Mouse (Mus musculus) neural tube, embryonic 15.5 days (tissue): ENCODE results near the gene Pcnx2. TPM values are rescaled to one million over a fixed set of nuclear protein-coding genes. Genes with fewer than 3 reads are reported as not detected.

Experiments used
- ATAC-seq: fragments of 200-750 bp; cut with Nextera tagmentation; 2 replicates; pipeline ENCODE4 v1.8.0; 2017; ENCODE audit warnings: mild to moderate bottlenecking, moderate TSS enrichment, moderate library complexity; ENCODE audit not compliant: low FRiP score
- H3K27ac ChIP-seq: fragments of 300-500 bp; sonication (generic); replicated peaks from 2 replicates; pipeline ENCODE4 v1.5.1; 2015; ENCODE audit warnings: mild to moderate bottlenecking, inconsistent platforms
- H3K27me3 ChIP-seq: fragments of 300-500 bp; sonication (generic); replicated peaks from 2 replicates; pipeline ENCODE4 v1.6.1; 2015; ENCODE audit warnings: inconsistent platforms
- H3K36me3 ChIP-seq: fragments of 300-500 bp; sonication (generic); 2 replicates; pipeline ENCODE4 v1.6.1; 2015; ENCODE audit warnings: inconsistent platforms
- H3K4me1 ChIP-seq: fragments of 300-500 bp; sonication (generic); 2 replicates; pipeline ENCODE4 v1.6.1; 2015; ENCODE audit warnings: inconsistent platforms
- H3K4me2 ChIP-seq: fragments of 300-500 bp; sonication (generic); 2 replicates; pipeline ENCODE4 v1.6.1; 2015; ENCODE audit warnings: inconsistent platforms, mild to moderate bottlenecking, moderate library complexity
- H3K4me3 ChIP-seq: fragments of 300-500 bp; sonication (generic); replicated peaks from 2 replicates; pipeline ENCODE4 v1.5.1; 2015; ENCODE audit warnings: mild to moderate bottlenecking, inconsistent platforms
- H3K9ac ChIP-seq: fragments of 300-500 bp; sonication (generic); replicated peaks from 2 replicates; pipeline ENCODE4 v1.6.1; 2015; ENCODE audit warnings: mild to moderate bottlenecking, inconsistent platforms
- H3K9me3 ChIP-seq: fragments of 300-500 bp; sonication (generic); replicated peaks from 2 replicates; pipeline ENCODE4 v1.6.1; 2016; ENCODE audit warnings: inconsistent platforms
- WGBS: fragments of 180-500 bp; shearing (Covaris S2); methylation state at CpG from one replicate; pipeline ENCODE4 v1.1.7; 2015; ENCODE audit warnings: mixed read lengths; 5-methylcytosine and 5-hydroxymethylcytosine counted together
- polyA plus RNA-seq: library from polyadenylated mRNA; unstranded; fragments of >200 nt; fragmentation: Nextera tagmentation; extraction: Ambion mirVana; gene quantifications from 2 replicates; pipeline ENCODE4 v1.2.1, GENCODE M21; 2015

Gene Pcnx2
- polyA plus RNA-seq, 1 experiment from 2014 or later = 4.8 TPM

DNA sequence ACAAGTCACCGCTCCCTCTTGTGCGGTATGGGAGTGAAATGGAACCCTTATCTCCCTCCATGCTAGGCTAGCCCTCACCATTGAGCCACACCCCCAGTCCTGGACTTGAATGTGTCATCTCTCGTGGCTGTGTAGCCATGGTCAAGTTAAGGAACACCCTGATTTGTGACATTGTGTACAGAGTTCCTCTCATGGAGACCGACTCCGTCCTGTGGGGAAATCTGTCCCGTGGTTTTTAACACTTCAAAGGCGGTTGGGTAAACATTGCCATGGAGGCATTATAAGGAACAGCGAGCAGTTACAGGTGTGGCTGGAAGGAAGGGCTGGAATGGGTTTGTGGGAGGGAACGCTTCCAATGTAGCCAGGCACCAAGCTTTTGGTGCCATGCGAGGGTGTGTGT is 18.9 kb upstream of the Pcnx2 start:
- no peak overlapping the region for H3K9ac ChIP-seq
- H3K36me3 ChIP-seq = no peaks in the 10 kb centered on the region
- ATAC-seq = no peak
- no peaks in the 10 kb centered on the region for H3K9me3 ChIP-seq
- WGBS = 48% methylated on average over 10 of the region's 10 CpGs
- 0 out of 2 replicates have a peak, but pooled peaks cover 3% of the 10 kb centered on the region for H3K4me1 ChIP-seq
- H3K27me3 ChIP-seq = peaks cover 16% of the 10 kb centered on the region
- H3K4me3 ChIP-seq = no peak overlapping the region
- H3K27ac ChIP-seq = no peak overlapping the region
- H3K4me2 ChIP-seq = no peak overlapping the region

DNA sequence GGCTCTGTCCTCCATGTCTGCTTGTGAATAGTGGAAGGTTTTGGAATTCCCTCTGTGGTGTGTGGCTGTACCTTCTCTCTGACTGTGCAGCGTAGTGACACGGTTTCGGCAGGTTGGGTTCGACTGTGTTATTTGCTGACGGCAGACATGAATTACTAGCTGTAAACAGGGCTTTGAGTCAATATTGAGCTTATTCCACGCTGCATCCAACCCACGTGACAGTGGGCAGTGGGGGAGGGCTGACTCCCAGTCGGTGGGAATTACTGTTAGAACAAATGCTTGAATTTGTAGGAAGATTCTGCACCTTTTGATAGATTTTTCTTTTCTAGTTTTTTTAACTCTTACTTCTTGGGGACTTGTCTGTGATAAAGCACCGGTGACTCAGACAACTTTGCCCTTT is 16.3 kb upstream of the Pcnx2 start:
- peaks cover 21% of the 10 kb centered on the region for H3K4me1 ChIP-seq
- no peaks in the 10 kb centered on the region for H3K9me3 ChIP-seq
- H3K27me3 ChIP-seq = peaks cover 42% of the 10 kb centered on the region
- WGBS = 69% methylated on average over 9 of the region's 9 CpGs
- ATAC-seq = no peak
- no peaks in the 10 kb centered on the region for H3K36me3 ChIP-seq
- no peak overlapping the region for H3K27ac ChIP-seq
- H3K4me3 ChIP-seq = no peak overlapping the region
- no peak overlapping the region for H3K4me2 ChIP-seq
- H3K9ac ChIP-seq = no peak overlapping the region

DNA sequence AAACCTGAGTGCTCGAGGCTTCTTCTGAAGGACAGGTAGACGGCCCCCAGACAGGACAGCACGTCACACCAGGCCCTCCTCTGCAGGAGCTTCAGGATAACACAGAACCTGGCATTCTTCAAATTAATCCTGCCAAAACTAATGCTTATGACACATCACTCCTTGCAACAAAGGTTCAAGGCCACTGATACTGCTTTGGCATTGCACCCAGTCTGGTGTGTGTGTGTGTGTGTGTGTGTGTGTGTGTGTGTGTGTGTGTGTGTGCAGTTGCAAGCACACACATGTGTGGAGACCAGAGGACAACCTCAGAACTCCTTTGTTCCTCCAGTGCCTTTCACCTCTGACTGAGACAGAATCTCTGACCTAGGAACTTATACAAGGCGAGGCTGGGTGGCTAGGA is 15.1 kb upstream of the Pcnx2 start:
- Histone ChIP-seq H3K4me1 (peaks cover 21% of the 10 kb centered on the region), H3K27me3 (peaks cover 54% of the 10 kb centered on the region), H3K9me3 (no peaks in the 10 kb centered on the region), H3K36me3 (no peaks in the 10 kb centered on the region), H3K9ac (no peak overlapping the region), H3K27ac (no peak overlapping the region), H3K4me2 (no peak overlapping the region), H3K4me3 (no peak overlapping the region)
- ATAC-seq = no peak
- WGBS = 86% methylated on average over 4 of the region's 4 CpGs

DNA sequence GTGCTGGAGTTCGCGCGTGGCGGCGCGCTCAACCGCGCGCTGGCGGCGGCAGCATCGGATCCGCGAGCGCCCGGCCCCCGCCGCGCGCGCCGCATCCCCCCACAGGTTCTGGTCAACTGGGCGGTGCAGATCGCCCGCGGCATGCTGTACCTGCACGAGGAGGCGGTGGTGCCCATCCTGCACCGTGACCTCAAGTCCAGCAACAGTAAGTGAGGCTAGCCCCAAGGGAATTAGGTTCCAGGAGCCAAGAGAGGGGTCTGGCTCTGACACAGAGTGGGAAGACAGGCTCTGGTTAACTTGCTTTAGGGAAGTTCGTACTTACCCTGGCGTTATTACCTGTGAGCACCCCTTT is 13.1 kb upstream of the Pcnx2 start:
- H3K9ac ChIP-seq = peak overlapping the region; percentile 59
- H3K4me1 ChIP-seq = peaks cover 21% of the 10 kb centered on the region
- no peak; the same call in 1 of the 2 replicates for ATAC-seq
- H3K4me3 ChIP-seq = peak overlapping the region; percentile 60
- H3K27ac ChIP-seq = no peak overlapping the region
- H3K4me2 ChIP-seq = peak overlapping the region; percentile 99
- no peaks in the 10 kb centered on the region for H3K9me3 ChIP-seq
- 3% methylated on average over 31 of the region's 31 CpGs for WGBS
- no peaks in the 10 kb centered on the region for H3K36me3 ChIP-seq
- H3K27me3 ChIP-seq = peaks cover 62% of the 10 kb centered on the region

DNA sequence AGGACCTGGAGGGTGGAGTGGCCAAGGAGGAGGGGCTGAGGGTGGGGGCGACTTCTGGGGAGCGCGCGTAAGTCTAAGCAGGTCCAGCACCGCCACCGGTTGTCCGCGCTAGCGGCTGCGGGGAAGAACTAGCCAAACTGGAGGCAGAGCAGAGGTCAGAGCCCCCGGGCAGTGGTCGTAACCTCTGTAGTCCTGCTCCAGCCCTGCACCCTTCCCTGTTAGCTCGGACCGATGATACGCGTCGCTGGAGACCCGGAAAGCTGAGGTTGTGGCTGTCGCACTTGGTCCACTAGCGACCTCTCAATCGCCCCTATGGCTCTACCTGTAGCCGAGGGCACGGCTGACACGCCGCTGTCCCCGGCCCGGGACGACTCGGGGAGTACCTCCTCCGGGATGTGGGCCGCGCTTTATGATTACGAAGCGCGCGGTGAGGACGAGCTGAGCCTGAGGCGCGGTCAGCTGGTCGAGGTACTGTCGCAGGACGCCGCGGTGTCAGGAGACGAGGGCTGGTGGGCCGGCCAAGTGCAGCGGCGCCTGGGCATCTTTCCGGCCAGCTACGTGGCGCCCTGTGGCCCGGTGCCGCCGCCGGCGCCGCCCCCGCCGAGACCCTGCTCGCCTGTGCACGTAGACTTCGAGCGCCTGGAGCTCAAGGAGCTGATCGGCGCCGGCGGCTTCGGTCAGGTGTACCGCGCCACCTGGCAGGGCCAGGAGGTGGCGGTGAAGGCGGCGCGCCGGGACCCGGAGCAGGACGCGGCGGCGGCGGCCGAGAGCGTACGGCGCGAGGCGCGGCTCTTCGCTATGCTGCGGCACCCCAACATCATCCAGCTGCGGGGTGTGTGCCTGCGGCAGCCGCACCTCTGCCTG is 12.5 kb upstream of the Pcnx2 start, which contains the start of gene Map3k21:
Gene Map3k21 (plus strand): TSS at position 86 of the 864 bp plus-strand sequence.
- Histone ChIP-seq H3K9ac (peak within 1 kb of the TSS; percentile 59), H3K27ac (no peak within 1 kb of the TSS), H3K4me1 (peaks cover 21% of the 10 kb centered on the region), H3K4me2 (peak within 1 kb of the TSS; percentile 99), H3K36me3 (no peaks in the 10 kb centered on the region), H3K4me3 (peak within 1 kb of the TSS; percentile 60), H3K27me3 (peaks cover 62% of the 10 kb centered on the region), H3K9me3 (no peaks in the 10 kb centered on the region)
- WGBS = 2% methylated on average over 91 of the region's 93 CpGs
- ATAC-seq = peak; percentile 68

DNA sequence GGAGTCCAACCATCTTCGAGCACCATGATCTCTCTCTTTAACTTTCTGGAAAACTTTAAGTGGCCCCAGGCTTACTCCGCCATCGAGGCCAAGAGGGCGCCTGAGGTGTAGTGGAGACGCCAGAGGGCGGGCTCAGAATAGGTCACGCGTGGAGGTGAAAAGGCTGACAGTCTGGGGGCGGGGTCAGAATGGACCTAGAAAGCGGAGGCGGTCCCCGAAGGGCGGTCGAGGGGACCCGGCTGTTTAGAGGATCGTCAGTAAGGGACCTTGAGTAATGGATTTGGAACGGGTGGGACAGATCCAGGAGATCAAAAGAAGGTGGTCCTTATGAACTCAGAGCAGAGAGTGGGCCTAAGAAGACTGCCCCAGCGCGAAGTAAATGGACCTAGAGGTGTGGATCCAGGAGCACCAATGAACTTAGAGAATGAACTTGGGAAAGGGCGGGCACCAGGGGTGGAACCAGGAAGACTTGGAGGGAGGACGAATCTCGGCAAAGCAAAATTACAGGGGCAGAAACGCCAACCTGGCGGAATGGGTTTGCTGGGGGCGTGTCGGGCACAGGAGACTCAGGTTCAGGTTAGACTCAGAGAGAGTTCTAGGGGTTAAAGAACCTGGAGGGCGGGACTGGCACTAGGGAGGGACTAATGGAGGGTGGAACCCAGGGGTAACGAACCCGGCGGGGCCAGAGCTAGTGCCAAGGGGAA is 11.7 kb upstream of the Pcnx2 start:
- H3K9ac ChIP-seq = 0 out of 2 replicates have a peak overlapping the region, but pooled peaks have one; percentile 59
- peaks cover 21% of the 10 kb centered on the region for H3K4me1 ChIP-seq
- WGBS = 5% methylated on average over 30 of the region's 30 CpGs
- H3K9me3 ChIP-seq = no peaks in the 10 kb centered on the region
- H3K27me3 ChIP-seq = peaks cover 62% of the 10 kb centered on the region
- no peak overlapping the region for H3K27ac ChIP-seq
- peak; percentile 35 for ATAC-seq
- H3K4me3 ChIP-seq = peak overlapping the region; percentile 60
- H3K36me3 ChIP-seq = no peaks in the 10 kb centered on the region
- H3K4me2 ChIP-seq = peak overlapping the region; percentile 99

DNA sequence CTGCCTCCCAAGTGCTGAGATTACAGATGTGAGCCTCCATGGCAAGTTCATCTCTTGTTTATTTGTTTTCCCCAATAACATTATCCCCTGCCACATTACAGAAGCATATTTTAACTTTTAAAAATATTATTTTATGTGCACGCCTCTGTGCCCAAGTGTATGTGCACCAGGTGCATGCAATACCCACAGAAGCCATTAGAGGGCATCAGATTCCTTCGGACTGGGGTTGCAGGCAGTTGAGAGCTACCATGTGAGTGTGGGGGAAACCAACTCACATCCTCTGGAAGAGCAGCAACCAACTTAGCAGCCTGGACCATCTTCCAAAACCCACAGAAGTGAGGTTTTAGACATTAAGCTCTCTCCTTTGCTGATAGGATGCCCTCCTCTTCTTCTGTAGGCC is 9.2 kb upstream of the Pcnx2 start:
- H3K9me3 ChIP-seq = no peaks in the 10 kb centered on the region
- H3K36me3 ChIP-seq = no peaks in the 10 kb centered on the region
- peaks cover 21% of the 10 kb centered on the region for H3K4me1 ChIP-seq
- no peak for ATAC-seq
- WGBS = 73% methylated on average over 2 of the region's 2 CpGs
- H3K9ac ChIP-seq = no peak overlapping the region
- H3K4me2 ChIP-seq = no peak overlapping the region
- peaks cover 48% of the 10 kb centered on the region for H3K27me3 ChIP-seq
- H3K4me3 ChIP-seq = no peak overlapping the region
- no peak overlapping the region for H3K27ac ChIP-seq

DNA sequence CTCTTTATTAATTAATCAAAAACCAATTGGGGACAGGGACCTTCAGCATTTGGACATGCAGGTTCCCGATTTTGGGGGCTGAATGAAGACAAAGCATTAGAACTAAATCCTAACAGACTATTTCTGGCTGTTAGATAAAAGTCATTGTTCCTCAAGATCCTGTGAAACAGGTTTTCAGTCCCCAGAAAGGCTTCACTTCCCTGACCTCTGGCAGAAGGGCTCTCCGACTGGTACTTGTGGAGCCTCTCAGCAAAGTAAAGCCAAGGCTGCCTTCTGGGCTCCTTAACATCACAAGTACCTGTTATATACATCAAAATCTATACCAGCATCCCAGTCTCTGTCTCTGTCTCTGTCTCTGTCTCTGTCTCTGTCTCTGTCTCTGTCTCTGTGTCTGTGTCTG is 7.2 kb upstream of the Pcnx2 start:
- Histone ChIP-seq H3K9ac (no peak overlapping the region), H3K4me2 (no peak overlapping the region), H3K27me3 (peaks cover 29% of the 10 kb centered on the region), H3K4me3 (no peak overlapping the region), H3K9me3 (no peaks in the 10 kb centered on the region), H3K36me3 (no peaks in the 10 kb centered on the region), H3K27ac (no peak overlapping the region), H3K4me1 (peaks cover 8% of the 10 kb centered on the region)
- no peak for ATAC-seq
- WGBS = 74% methylated on average over 2 of the region's 2 CpGs

DNA sequence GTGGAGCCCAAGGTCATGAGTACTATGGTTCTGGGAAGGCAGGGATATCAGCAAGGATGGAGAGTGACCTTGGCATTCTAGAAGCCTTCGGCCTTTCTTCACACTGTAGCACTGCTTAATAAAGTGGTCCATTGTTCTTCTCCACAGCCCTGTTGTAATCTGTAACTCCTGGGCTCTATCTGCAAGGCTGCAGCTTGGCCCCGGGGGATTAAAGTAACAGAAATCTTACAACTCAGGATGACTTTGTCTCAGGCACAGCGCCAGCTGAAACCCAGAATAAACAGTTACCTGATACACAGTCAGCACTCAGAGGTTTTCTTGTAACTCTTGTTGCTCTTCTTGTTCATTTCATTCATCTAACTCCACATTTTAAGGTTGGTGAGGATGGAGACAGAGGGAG is 4.4 kb upstream of the Pcnx2 start:
- Histone ChIP-seq H3K4me3 (no peak overlapping the region), H3K4me1 (peaks cover 14% of the 10 kb centered on the region), H3K27ac (no peak overlapping the region), H3K27me3 (peaks cover 3% of the 10 kb centered on the region; the same call in 1 of the 2 replicates), H3K9ac (no peak overlapping the region), H3K36me3 (no peaks in the 10 kb centered on the region), H3K9me3 (no peaks in the 10 kb centered on the region), H3K4me2 (no peak overlapping the region)
- ATAC-seq = no peak
- 63% methylated on average over 3 of the region's 3 CpGs for WGBS

DNA sequence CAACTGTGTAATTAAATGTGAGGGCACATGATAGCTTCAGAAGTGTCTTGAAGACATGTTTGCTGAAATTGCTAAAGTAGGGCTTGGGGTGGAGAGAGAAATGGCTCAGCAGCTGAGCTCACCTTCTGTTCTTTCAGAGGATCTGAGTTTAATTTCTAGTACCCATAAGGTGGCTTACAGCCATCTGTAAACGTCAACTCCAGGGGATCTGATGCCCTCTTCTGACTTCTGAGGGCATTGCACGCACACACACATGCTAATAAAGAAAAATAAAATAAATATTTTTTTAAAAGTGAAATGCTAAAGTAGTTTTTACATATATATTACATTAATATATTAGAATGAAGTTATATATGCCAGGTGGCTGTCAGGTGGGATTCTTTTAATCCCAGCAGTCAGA is 3.0 kb upstream of the Pcnx2 start:
- no peak for ATAC-seq
- Histone ChIP-seq H3K27ac (no peak overlapping the region), H3K4me3 (no peak overlapping the region), H3K36me3 (no peaks in the 10 kb centered on the region), H3K9me3 (no peaks in the 10 kb centered on the region), H3K4me1 (peaks cover 23% of the 10 kb centered on the region), H3K4me2 (no peak overlapping the region), H3K9ac (no peak overlapping the region), H3K27me3 (no peaks in the 10 kb centered on the region)
- 33% methylated on average over 2 of the region's 2 CpGs for WGBS

DNA sequence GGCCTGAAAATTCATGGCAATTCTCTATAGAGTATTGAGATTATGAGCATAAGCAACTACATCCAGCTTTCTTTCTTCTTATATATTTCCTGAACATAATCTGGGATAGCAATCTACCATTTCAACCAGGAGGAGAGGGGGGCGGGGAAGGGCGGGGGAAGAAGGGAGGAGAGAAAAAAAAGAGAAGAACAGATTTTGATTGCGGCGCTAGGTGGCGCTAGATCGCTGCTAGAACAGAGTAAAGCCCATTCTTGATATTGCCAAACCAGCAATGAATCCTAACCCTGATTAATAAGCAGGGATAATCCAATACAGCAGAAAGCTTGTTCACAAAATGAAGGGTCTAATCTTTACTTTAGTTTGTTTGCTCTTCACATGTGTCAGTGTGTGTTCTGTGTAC is 782 bp upstream of the Pcnx2 start:
- peak overlapping the region; percentile 69 for H3K4me2 ChIP-seq
- H3K9me3 ChIP-seq = no peaks in the 10 kb centered on the region
- no peaks in the 10 kb centered on the region; the same call in 1 of the 2 replicates for H3K27me3 ChIP-seq
- 0% methylated on average over 6 of the region's 6 CpGs for WGBS
- ATAC-seq = peak; percentile 45; the same call in 1 of the 2 replicates
- H3K9ac ChIP-seq = peak overlapping the region; percentile 41
- peaks cover 26% of the 10 kb centered on the region for H3K4me1 ChIP-seq
- peak overlapping the region; percentile 84 for H3K27ac ChIP-seq
- H3K36me3 ChIP-seq = no peaks in the 10 kb centered on the region
- peak overlapping the region; percentile 68 for H3K4me3 ChIP-seq

DNA sequence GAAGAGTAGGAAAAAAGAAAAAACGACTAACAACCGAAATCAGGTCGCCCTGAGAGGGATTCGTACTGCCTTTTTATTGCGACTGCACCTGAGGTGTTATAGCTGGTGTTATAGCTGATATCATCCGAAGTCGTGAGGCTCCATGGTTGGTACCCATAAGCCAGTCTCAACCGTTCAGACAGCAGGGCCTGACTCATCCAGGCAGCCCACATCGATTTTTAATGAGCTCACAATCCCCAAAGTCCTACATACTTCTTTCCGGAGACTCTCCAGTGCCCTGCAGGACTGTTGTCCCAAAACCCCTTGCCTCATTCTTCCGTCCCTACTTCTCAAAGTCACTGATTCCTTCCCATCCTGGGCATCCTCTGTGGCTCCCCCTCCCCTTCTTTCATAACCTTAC is 729 bp downstream of the Pcnx2 start:
- Histone ChIP-seq H3K9ac (peak overlapping the region; percentile 74), H3K27ac (no peak overlapping the region), H3K4me3 (peak overlapping the region; percentile 68), H3K36me3 (no peaks in the 10 kb centered on the region), H3K27me3 (no peaks in the 10 kb centered on the region; the same call in 1 of the 2 replicates), H3K9me3 (no peaks in the 10 kb centered on the region), H3K4me2 (peak overlapping the region; percentile 69), H3K4me1 (peaks cover 26% of the 10 kb centered on the region)
- 0 out of 2 replicates have a peak, but pooled peaks have one; percentile 17 for ATAC-seq
- WGBS = 57% methylated on average over 11 of the region's 11 CpGs
